Mouse (Mus musculus): Measurements from ENCODE around the gene Cd200r4.

- no peak for TF ChIP-seq CTCF (IDR thresholded peaks at IDR 0.05; ENCODE audit: insufficient read depth, low read depth, low read length)
- no peak for TF ChIP-seq POLR2A (IDR thresholded peaks at IDR 0.05; ENCODE audit: insufficient read depth, low read depth, low read length)
These were observed 39.0 kb upstream of the Cd200r4 start for GRCm38 (mm10) chr16:44772577-44772976.

All from olfactory bulb, adult 2 months (tissue).